Mouse (Mus musculus) embryonic facial prominence, embryonic 14.5 days (tissue): ENCODE measurements at regions not wholly inside any gene's neighbourhood (a gene's known extent, or its start where the extent isn't known, plus 50 kb on each side); places are given as distances from the start of the nearest gene placed in this dataset.

ENCODE experiments used
- ATAC-seq: fragments of 200-750 bp; cut with Nextera tagmentation; 2 replicates; pipeline ENCODE4 v1.8.0; 2017; ENCODE audit warnings: low read depth, moderate number of reproducible peaks, moderate TSS enrichment
- DNase-seq: peaks from one replicate; pipeline ENCODE4 v3.0.0-alpha.2; 2015; ENCODE audit warnings: low spot score
- H3K27ac ChIP-seq: fragments of 300-500 bp; sonication (generic); replicated peaks from 2 replicates; pipeline ENCODE4 v1.5.1; 2014; ENCODE audit warnings: low read depth, mild to moderate bottlenecking, low read length, moderate library complexity
- H3K27me3 ChIP-seq: fragments of 300-500 bp; sonication (generic); replicated peaks from 2 replicates; pipeline ENCODE4 v1.6.1; 2014; ENCODE audit warnings: low read length; ENCODE audit not compliant: control insufficient read depth, insufficient read depth
- H3K36me3 ChIP-seq: fragments of 300-500 bp; sonication (generic); 2 replicates; pipeline ENCODE4 v1.6.1; 2014; ENCODE audit warnings: low read length, mixed read lengths; ENCODE audit not compliant: control insufficient read depth, insufficient read depth
- H3K4me1 ChIP-seq: fragments of 300-500 bp; sonication (generic); 2 replicates; pipeline ENCODE4 v1.6.1; 2014; ENCODE audit warnings: antibody characterized with exemption, low read length; ENCODE audit not compliant: control insufficient read depth, insufficient read depth
- H3K4me2 ChIP-seq: fragments of 300-500 bp; sonication (generic); 2 replicates; pipeline ENCODE4 v1.6.1; 2014; ENCODE audit warnings: low read depth, mild to moderate bottlenecking, low read length, moderate library complexity, mixed read lengths
- H3K4me3 ChIP-seq: fragments of 300-500 bp; sonication (generic); 2 replicates; pipeline ENCODE4 v1.5.1; 2014; ENCODE audit warnings: low read depth, mild to moderate bottlenecking, low read length
- H3K9ac ChIP-seq: fragments of 300-500 bp; sonication (generic); 2 replicates; pipeline ENCODE4 v1.6.1; 2014; ENCODE audit warnings: low read depth, mild to moderate bottlenecking, low read length, moderate library complexity, mixed read lengths
- H3K9me3 ChIP-seq: fragments of 300-500 bp; sonication (generic); 2 replicates; pipeline ENCODE4 v1.6.1; 2016; ENCODE audit warnings: low read length; ENCODE audit not compliant: control insufficient read depth
- WGBS: fragments of 180-500 bp; shearing (Covaris S2); extraction: QIAGEN DNeasy Blood & Tissue Kit; methylation state at CpG from one replicate; pipeline ENCODE4 v1.1.7; 2014; 5-methylcytosine and 5-hydroxymethylcytosine counted together

- WGBS: 37% methylated on average over 6 of the region's 6 CpGs
- no peak overlapping the region for H3K4me3 ChIP-seq
- H3K27ac ChIP-seq: peak overlapping the region; percentile 33; the same call in 1 of the 2 replicates
- DNase-seq: peak; percentile 87
- no peak overlapping the region for H3K9ac ChIP-seq
- H3K27me3 ChIP-seq: no peaks in the 10 kb centered on the region
- no peaks in the 10 kb centered on the region for H3K36me3 ChIP-seq
- H3K4me2 ChIP-seq: no peak overlapping the region
- peak; percentile 65; the same call in 1 of the 2 replicates for ATAC-seq
- no peaks in the 10 kb centered on the region for H3K4me1 ChIP-seq
- H3K9me3 ChIP-seq: no peaks in the 10 kb centered on the region
Observed at GRCm38 (mm10) chrX:14273628-14274337, 62.8 kb downstream of the H2al1n start.

- Histone ChIP-seq H3K36me3 (no peaks in the 10 kb centered on the region), H3K9ac (no peak overlapping the region), H3K4me2 (no peak overlapping the region), H3K27me3 (no peaks in the 10 kb centered on the region), H3K4me1 (no peaks in the 10 kb centered on the region), H3K4me3 (no peak overlapping the region), H3K9me3 (no peaks in the 10 kb centered on the region), H3K27ac (no peak overlapping the region)
- 52% methylated on average over 2 of the region's 2 CpGs for WGBS
- DNase-seq: no peak
- ATAC-seq: no peak
Observed at GRCm38 (mm10) chrX:14279312-14279711, 68.4 kb downstream of the H2al1n start.

GRCm38 (mm10) chrX:14279736-14280135 is 68.8 kb downstream of the H2al1n start:
- no peak overlapping the region for H3K9ac ChIP-seq
- no peak overlapping the region for H3K27ac ChIP-seq
- no peak overlapping the region for H3K4me2 ChIP-seq
- H3K4me3 ChIP-seq: no peak overlapping the region
- no peaks in the 10 kb centered on the region for H3K9me3 ChIP-seq
- H3K4me1 ChIP-seq: no peaks in the 10 kb centered on the region
- no peak for DNase-seq
- no peaks in the 10 kb centered on the region for H3K36me3 ChIP-seq
- no peaks in the 10 kb centered on the region for H3K27me3 ChIP-seq
- no peak for ATAC-seq

GRCm38 (mm10) chrX:14294890-14295289 is 83.9 kb downstream of the H2al1n start:
- Histone ChIP-seq H3K9me3 (no peaks in the 10 kb centered on the region), H3K4me2 (no peak overlapping the region), H3K27me3 (no peaks in the 10 kb centered on the region), H3K27ac (no peak overlapping the region), H3K4me1 (no peaks in the 10 kb centered on the region), H3K36me3 (no peaks in the 10 kb centered on the region), H3K4me3 (no peak overlapping the region), H3K9ac (no peak overlapping the region)
- 87% methylated on average over 6 of the region's 6 CpGs for WGBS
- ATAC-seq: no peak
- no peak for DNase-seq

GRCm38 (mm10) chrX:14302125-14302524 is 91.2 kb downstream of the H2al1n start:
- whole genome bisulfite sequencing: 46% methylated on average over 1 of the region's 1 CpGs
- H3K4me3 ChIP-seq: no peak overlapping the region
- no peak for ATAC-seq
- no peaks in the 10 kb centered on the region for H3K36me3 ChIP-seq
- H3K9ac ChIP-seq: no peak overlapping the region
- no peak for DNase-seq
- H3K27me3 ChIP-seq: no peaks in the 10 kb centered on the region
- H3K27ac ChIP-seq: no peak overlapping the region
- no peaks in the 10 kb centered on the region for H3K4me1 ChIP-seq
- 0 out of 2 replicates have a peak, but pooled peaks cover 3% of the 10 kb centered on the region for H3K9me3 ChIP-seq
- no peak overlapping the region for H3K4me2 ChIP-seq

GRCm38 (mm10) chrX:14312746-14313145 is 101.8 kb downstream of the H2al1n start:
- Histone ChIP-seq H3K27ac (no peak overlapping the region), H3K9me3 (no peaks in the 10 kb centered on the region), H3K27me3 (no peaks in the 10 kb centered on the region), H3K4me2 (no peak overlapping the region), H3K4me3 (no peak overlapping the region), H3K4me1 (no peaks in the 10 kb centered on the region), H3K36me3 (no peaks in the 10 kb centered on the region), H3K9ac (no peak overlapping the region)
- 47% methylated on average over 1 of the region's 1 CpGs for WGBS
- DNase-seq: no peak
- ATAC-seq: no peak

GRCm38 (mm10) chrX:14352416-14352815 is 141.5 kb downstream of the H2al1n start:
- Histone ChIP-seq H3K4me1 (no peaks in the 10 kb centered on the region), H3K36me3 (no peaks in the 10 kb centered on the region), H3K27me3 (no peaks in the 10 kb centered on the region), H3K9ac (no peak overlapping the region), H3K4me2 (no peak overlapping the region), H3K27ac (no peak overlapping the region), H3K9me3 (no peaks in the 10 kb centered on the region), H3K4me3 (no peak overlapping the region)
- no peak for DNase-seq
- WGBS: 62% methylated on average over 2 of the region's 2 CpGs
- ATAC-seq: no peak

GRCm38 (mm10) chrX:14353366-14353765 is 142.4 kb downstream of the H2al1n start:
- H3K9me3 ChIP-seq: no peaks in the 10 kb centered on the region
- no peaks in the 10 kb centered on the region for H3K36me3 ChIP-seq
- ATAC-seq: no peak; the same call in 1 of the 2 replicates
- H3K4me1 ChIP-seq: no peaks in the 10 kb centered on the region
- H3K4me2 ChIP-seq: no peak overlapping the region
- no peak overlapping the region for H3K9ac ChIP-seq
- no peak overlapping the region for H3K27ac ChIP-seq
- peak; percentile 19 for DNase-seq
- no peaks in the 10 kb centered on the region for H3K27me3 ChIP-seq
- WGBS: 50% methylated on average over 3 of the region's 3 CpGs
- H3K4me3 ChIP-seq: no peak overlapping the region

- DNase-seq: no peak
- no peak overlapping the region for H3K9ac ChIP-seq
- no peaks in the 10 kb centered on the region for H3K4me1 ChIP-seq
- 64% methylated on average over 4 of the region's 4 CpGs for WGBS
- H3K4me3 ChIP-seq: no peak overlapping the region
- no peak overlapping the region for H3K27ac ChIP-seq
- H3K36me3 ChIP-seq: no peaks in the 10 kb centered on the region
- no peak for ATAC-seq
- H3K27me3 ChIP-seq: no peaks in the 10 kb centered on the region
- no peaks in the 10 kb centered on the region for H3K9me3 ChIP-seq
- no peak overlapping the region for H3K4me2 ChIP-seq
Observed at GRCm38 (mm10) chrX:14356466-14357030, 145.6 kb downstream of the H2al1n start.
